Mouse (Mus musculus) MEL (cell line): ENCODE measurements around the gene Hcn2. TPM values are rescaled to one million over a fixed set of nuclear protein-coding genes. Genes with fewer than 3 reads are reported as not detected.

ENCODE experiments used
- DNase-seq: peaks from one replicate; pipeline ENCODE4 v3.0.0; 2011; ENCODE audit warnings: low read depth, low spot score
- H3K27ac ChIP-seq: 2 replicates; pipeline ENCODE4 v1.5.1; 2012; ENCODE audit warnings: low read depth, mild to moderate bottlenecking, control low read depth, low read length, moderate library complexity; ENCODE audit not compliant: control insufficient read depth
- H3K27me3 ChIP-seq, 2 experiments: fragments of 150-350 bp in 1 of 2; sonication (generic) in 1 of 2; 2 replicates each; pipeline ENCODE4 v1.6.1; 2012; ENCODE audit warnings: low read length in 2 of 2, mild to moderate bottlenecking in 2 of 2, improper control_type of control experiment in 1 of 2, moderate library complexity in 1 of 2; ENCODE audit not compliant: insufficient read depth in 2 of 2, control insufficient read depth in 1 of 2
- H3K36me3 ChIP-seq, 2 experiments: 2 replicates each; pipeline ENCODE4 v1.6.1; 2012 to 2014; ENCODE audit warnings: low read length in 2 of 2, improper control_type of control experiment in 1 of 2, inconsistent platforms in 1 of 2, mild to moderate bottlenecking in 1 of 2; ENCODE audit not compliant: insufficient read depth in 2 of 2, control insufficient read depth in 1 of 2
- H3K4me1 ChIP-seq, 2 experiments: fragments of 150-350 bp in 1 of 2; sonication (generic) in 1 of 2; 2 replicates each; pipeline ENCODE4 v1.6.1; 2012; ENCODE audit warnings: low read length in 2 of 2, improper control_type of control experiment in 1 of 2, mild to moderate bottlenecking in 1 of 2; ENCODE audit not compliant: insufficient read depth in 2 of 2, control insufficient read depth in 1 of 2
- H3K4me3 ChIP-seq, 2 experiments: fragments of 150-350 bp in 1 of 2; sonication (generic) in 1 of 2; 2 replicates each; pipeline ENCODE4 v1.5.1; 2012; ENCODE audit warnings: low read depth in 2 of 2, low read length in 2 of 2, mild to moderate bottlenecking in 2 of 2, moderate library complexity in 2 of 2, control low read depth in 1 of 2, improper control_type of control experiment in 1 of 2; ENCODE audit not compliant: control insufficient read depth in 1 of 2, insufficient read depth in 1 of 2
- H3K79me2 ChIP-seq: 2 replicates; pipeline ENCODE4 v1.6.1; 2012; ENCODE audit warnings: mild to moderate bottlenecking, low read length, moderate library complexity; ENCODE audit not compliant: control insufficient read depth, poor library complexity, insufficient read depth
- H3K9ac ChIP-seq: 2 replicates; pipeline ENCODE4 v1.6.1; 2012; ENCODE audit warnings: low read depth, mild to moderate bottlenecking, control low read depth, low read length, moderate library complexity; ENCODE audit not compliant: control insufficient read depth, poor library complexity, severe bottlenecking
- H3K9me3 ChIP-seq: fragments of 150-350 bp; sonication (generic); replicated peaks from 2 replicates; pipeline ENCODE4 v1.6.1; 2012; ENCODE audit warnings: mild to moderate bottlenecking, low read length, improper control_type of control experiment, moderate library complexity; ENCODE audit not compliant: insufficient read depth
- CHD1 ChIP-seq: IDR thresholded peaks from 2 replicates; pipeline ENCODE4 v1.6.1; 2012; ENCODE audit warnings: low read depth, mild to moderate bottlenecking, inconsistent platforms, low read length, improper control_type of control experiment
- CHD2 ChIP-seq: IDR thresholded peaks from 2 replicates; pipeline ENCODE4 v1.6.1; 2011; ENCODE audit warnings: low read length, improper control_type of control experiment
- CTCF ChIP-seq, 3 experiments: IDR thresholded peaks in 2 of 3; conservative IDR thresholded peaks in 1 of 3; 2 replicates each; pipeline ENCODE4 v1.5.1; 2011 to 2012; ENCODE audit warnings: low read length in 3 of 3, low read depth in 2 of 3, mild to moderate bottlenecking in 2 of 3, improper control_type of control experiment in 1 of 3, inconsistent platforms in 1 of 3, mixed read lengths in 1 of 3, moderate library complexity in 1 of 3; ENCODE audit not compliant: control insufficient read depth in 1 of 3, insufficient read depth in 1 of 3, poor library complexity in 1 of 3, severe bottlenecking in 1 of 3
- E2F4 ChIP-seq: IDR thresholded peaks from 2 replicates; pipeline ENCODE4 v1.6.1; 2011; ENCODE audit warnings: low read depth, low read length, improper control_type of control experiment, borderline replicate concordance
- ELF1 ChIP-seq: IDR thresholded peaks from 2 replicates; pipeline ENCODE4 v1.6.1; 2014; ENCODE audit warnings: low read depth, mild to moderate bottlenecking, inconsistent platforms, low read length, improper control_type of control experiment, moderate library complexity
- EP300 ChIP-seq, 2 experiments: IDR thresholded peaks; 2 replicates each; pipeline ENCODE4 v1.6.1; 2011; ENCODE audit warnings: improper control_type of control experiment in 2 of 2, low read length in 2 of 2, low read depth in 1 of 2, mild to moderate bottlenecking in 1 of 2
- ETS1 ChIP-seq: IDR thresholded peaks from 2 replicates; pipeline ENCODE4 v1.6.1; 2012; ENCODE audit warnings: low read depth, mild to moderate bottlenecking, inconsistent platforms, low read length, improper control_type of control experiment, moderate library complexity
- GABPA ChIP-seq: IDR thresholded peaks from 2 replicates; pipeline ENCODE4 v1.6.1; 2012; ENCODE audit warnings: low read depth, mild to moderate bottlenecking, inconsistent platforms, low read length, improper control_type of control experiment, moderate library complexity
- GATA1 ChIP-seq: IDR thresholded peaks from 2 replicates; pipeline ENCODE4 v1.6.1; 2011; ENCODE audit warnings: low read depth, low read length, improper control_type of control experiment
- HCFC1 ChIP-seq: IDR thresholded peaks from 2 replicates; pipeline ENCODE4 v1.6.1; 2012; ENCODE audit warnings: low read depth, mild to moderate bottlenecking, inconsistent platforms, low read length, improper control_type of control experiment, moderate library complexity
- JUND ChIP-seq: IDR thresholded peaks from 2 replicates; pipeline ENCODE4 v1.6.1; 2011; ENCODE audit warnings: low read depth, mild to moderate bottlenecking, improper control_type of control experiment, low read length
- KAT2A ChIP-seq: conservative IDR thresholded peaks from 2 replicates; pipeline ENCODE4 v1.6.1; 2012; ENCODE audit warnings: low read depth, low read length, improper control_type of control experiment, inconsistent platforms
- MAFK ChIP-seq: IDR thresholded peaks from 2 replicates; pipeline ENCODE4 v1.6.1; 2011; ENCODE audit warnings: low read depth, mild to moderate bottlenecking, low read length, improper control_type of control experiment, borderline replicate concordance
- MAX ChIP-seq: IDR thresholded peaks from 2 replicates; pipeline ENCODE4 v1.6.1; 2011; ENCODE audit warnings: low read length, improper control_type of control experiment
- MAZ ChIP-seq: IDR thresholded peaks from 2 replicates; pipeline ENCODE4 v1.6.1; 2012; ENCODE audit warnings: low read depth, mild to moderate bottlenecking, inconsistent platforms, low read length, improper control_type of control experiment
- MEF2A ChIP-seq: IDR thresholded peaks from 2 replicates; pipeline ENCODE4 v1.6.1; 2014; ENCODE audit warnings: low read depth, mild to moderate bottlenecking, inconsistent platforms, low read length, improper control_type of control experiment; ENCODE audit not compliant: poor library complexity, insufficient replicate concordance, severe bottlenecking; ENCODE audit errors: extremely low read depth
- MXI1 ChIP-seq: IDR thresholded peaks from 2 replicates; pipeline ENCODE4 v1.6.1; 2011; ENCODE audit warnings: mild to moderate bottlenecking, low read depth, low read length, improper control_type of control experiment
- MYB ChIP-seq: IDR thresholded peaks from 2 replicates; pipeline ENCODE4 v1.6.1; 2011; ENCODE audit warnings: mild to moderate bottlenecking, low read depth, low read length, improper control_type of control experiment
- MYC ChIP-seq: IDR thresholded peaks from 2 replicates; pipeline ENCODE4 v1.6.1; 2011; ENCODE audit warnings: low read depth, mild to moderate bottlenecking, low read length, improper control_type of control experiment, moderate library complexity
- NELFE ChIP-seq: IDR thresholded peaks from 2 replicates; pipeline ENCODE4 v1.6.1; 2011; ENCODE audit warnings: low read depth, low read length, improper control_type of control experiment
- NRF1 ChIP-seq: IDR thresholded peaks from 2 replicates; pipeline ENCODE4 v1.6.1; 2014; ENCODE audit warnings: low read depth, mild to moderate bottlenecking, inconsistent platforms, low read length, improper control_type of control experiment, moderate library complexity; ENCODE audit not compliant: poor library complexity, insufficient read depth, severe bottlenecking
- POLR2A ChIP-seq, 2 experiments: IDR thresholded peaks; 2 replicates each; pipeline ENCODE4 v1.6.1; 2011 to 2012; ENCODE audit warnings: low read length in 2 of 2, mild to moderate bottlenecking in 2 of 2, control low read depth in 1 of 2, improper control_type of control experiment in 1 of 2, low read depth in 1 of 2, moderate library complexity in 1 of 2; ENCODE audit not compliant: control insufficient read depth in 1 of 2, insufficient read depth in 1 of 2, poor library complexity in 1 of 2
- POLR2AphosphoS2 ChIP-seq: IDR thresholded peaks from 2 replicates; pipeline ENCODE4 v1.6.1; 2011; ENCODE audit warnings: low read length, improper control_type of control experiment
- RAD21 ChIP-seq: IDR thresholded peaks from 2 replicates; pipeline ENCODE4 v1.6.1; 2011; ENCODE audit warnings: mild to moderate bottlenecking, low read depth, low read length, improper control_type of control experiment
- RCOR1 ChIP-seq: IDR thresholded peaks from 2 replicates; pipeline ENCODE4 v1.6.1; 2012; ENCODE audit warnings: low read depth, mild to moderate bottlenecking, inconsistent platforms, low read length, improper control_type of control experiment
- SIN3A ChIP-seq: IDR thresholded peaks from 2 replicates; pipeline ENCODE4 v1.6.1; 2012; ENCODE audit warnings: low read length, improper control_type of control experiment, inconsistent platforms
- SMC3 ChIP-seq: IDR thresholded peaks from 2 replicates; pipeline ENCODE4 v1.6.1; 2011; ENCODE audit warnings: low read depth, low read length, improper control_type of control experiment
- TAL1 ChIP-seq: IDR thresholded peaks from 2 replicates; pipeline ENCODE4 v1.6.1; 2012; ENCODE audit warnings: mild to moderate bottlenecking, inconsistent platforms, low read length, moderate library complexity, mixed read lengths
- TBP ChIP-seq: IDR thresholded peaks from 2 replicates; pipeline ENCODE4 v1.8.0; 2011; ENCODE audit warnings: low read depth, low read length, improper control_type of control experiment
- TCF12 ChIP-seq: IDR thresholded peaks from 2 replicates; pipeline ENCODE4 v1.6.1; 2014; ENCODE audit warnings: low read depth, mild to moderate bottlenecking, inconsistent platforms, low read length, improper control_type of control experiment, moderate library complexity
- UBTF ChIP-seq: IDR thresholded peaks from 2 replicates; pipeline ENCODE4 v1.6.1; 2012; ENCODE audit warnings: low read depth, mild to moderate bottlenecking, inconsistent platforms, low read length, improper control_type of control experiment, moderate library complexity, borderline replicate concordance; ENCODE audit not compliant: insufficient read depth
- USF1 ChIP-seq: IDR thresholded peaks from 2 replicates; pipeline ENCODE4 v1.6.1; 2014; ENCODE audit warnings: low read depth, mild to moderate bottlenecking, inconsistent platforms, low read length, improper control_type of control experiment, moderate library complexity
- USF2 ChIP-seq, 2 experiments: IDR thresholded peaks; 2 replicates each; pipeline ENCODE4 v1.6.1; 2011 to 2012; ENCODE audit warnings: improper control_type of control experiment in 2 of 2, low read length in 2 of 2, borderline replicate concordance in 1 of 2, inconsistent platforms in 1 of 2, low read depth in 1 of 2, mild to moderate bottlenecking in 1 of 2; ENCODE audit not compliant: insufficient read depth in 1 of 2
- ZKSCAN1 ChIP-seq: IDR thresholded peaks from 2 replicates; pipeline ENCODE4 v1.6.1; 2012; ENCODE audit warnings: low read depth, mild to moderate bottlenecking, inconsistent platforms, low read length, improper control_type of control experiment, moderate library complexity
- ZMIZ1 ChIP-seq: IDR thresholded peaks from 2 replicates; pipeline ENCODE4 v1.6.1; 2012; ENCODE audit warnings: low read depth, mild to moderate bottlenecking, inconsistent platforms, low read length, improper control_type of control experiment, moderate library complexity
- ZNF384 ChIP-seq: IDR thresholded peaks from 2 replicates; pipeline ENCODE4 v1.6.1; 2012; ENCODE audit warnings: low read depth, mild to moderate bottlenecking, inconsistent platforms, low read length, improper control_type of control experiment
- polyA plus RNA-seq, 2 experiments: library from polyadenylated mRNA; stranded (reverse) in 1 of 2; unstranded in 1 of 2; fragments of >175 nt in 1 of 2; fragments of >200 nt in 1 of 2; gene quantifications; 2 replicates each; pipeline versions ENCODE4 v1.2.1 to v1.2.4; 2012; ENCODE audit warnings: low replicate concordance in 2 of 2, low read depth in 1 of 2; ENCODE audit not compliant: insufficient read length in 2 of 2, insufficient read depth in 1 of 2, missing spikeins in 1 of 2
- total RNA-seq: library from RNA; depleted of rRNA; stranded (reverse); fragments of 300-350 nt; gene quantifications from 2 replicates; pipeline ENCODE4 v1.2.3, GENCODE M21; 2012

Gene Hcn2
- total and polyA plus RNA-seq, 3 experiments: 0.42 to 1.6 TPM; not detected in 1

DNA sequence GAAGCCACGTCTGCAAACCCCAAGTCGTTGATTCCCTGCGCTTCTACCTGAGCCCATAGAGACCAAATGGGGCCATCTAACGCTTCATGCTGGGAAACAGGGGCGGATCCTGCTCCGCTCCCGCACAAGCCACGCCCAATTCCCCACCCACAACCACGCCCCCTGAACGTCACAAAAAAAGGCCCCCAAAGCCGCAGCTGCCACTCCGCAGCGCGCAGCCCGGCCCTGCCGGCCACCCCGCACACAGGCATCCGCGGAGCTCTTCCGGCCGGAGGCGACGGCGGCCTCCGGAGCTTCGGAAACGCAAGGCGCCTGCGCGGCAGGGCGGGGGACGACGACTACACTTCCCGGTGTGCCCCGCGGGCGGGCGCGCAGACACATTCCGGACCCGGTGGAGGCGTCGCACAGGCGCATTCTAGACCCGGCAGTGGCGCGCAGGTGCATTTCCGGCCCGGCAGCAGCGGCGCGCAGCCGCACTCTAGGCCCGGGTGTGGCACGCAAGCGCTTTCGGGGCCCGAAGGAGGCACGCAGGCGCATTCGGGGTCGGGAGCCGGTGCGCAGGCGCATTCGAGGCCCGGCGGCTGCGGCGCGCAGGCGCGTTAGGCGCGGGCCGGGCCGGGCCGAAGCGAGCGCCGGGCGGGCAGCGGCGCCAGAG, 34.7 kb upstream of the Hcn2 start, which contains the start of gene Cdc34:
Gene Cdc34 (plus strand): TSS at position 605 of the 655 bp plus-strand sequence.
- H3K36me3 ChIP-seq: peaks cover 3 to 4% of the 10 kb centered on the region in 2 experiments; a peak in 2 of 4 replicates
- peak within 1 kb of the TSS; percentile 59 for H3K27ac ChIP-seq
- peak within 1 kb of the TSS; percentile 96 for H3K9ac ChIP-seq
- no peaks in the 10 kb centered on the region for H3K27me3 ChIP-seq
- peak; percentile 99 for DNase-seq
- peaks cover 6 to 19% of the 10 kb centered on the region in 2 experiments; a peak in 3 of 4 replicates for H3K4me1 ChIP-seq
- H3K79me2 ChIP-seq: peaks cover 32% of the 10 kb centered on the region
- no peaks in the 10 kb centered on the region for H3K9me3 ChIP-seq
- H3K4me3 ChIP-seq: peak within 1 kb of the TSS; percentile 96 to 98
- TF ChIP-seq TAL1 (no peak), POLR2A (IDR thresholded peaks at IDR 0.05; ENCODE audit: control insufficient read depth in 1 of 2, insufficient read depth in 1 of 2, low read depth in 1 of 2, low read length in 2 of 2, poor library complexity in 1 of 2) (peak; percentile 59 to 85; a peak in 3 of 4 replicates), JUND (no peak), RCOR1 (0 out of 2 replicates have a peak, but pooled peaks have one; percentile 14), ZMIZ1 (peak; percentile 70; the same call in 1 of the 2 replicates), EP300 (IDR thresholded peaks at IDR 0.05; ENCODE audit: low read depth in 1 of 2, low read length in 2 of 2) (peak in 1 of 2 experiments; percentile 7; a peak in 1 of 4 replicates), MYB (no peak), ELF1 (peak; percentile 97), MEF2A (peak; percentile 49; the same call in 1 of the 2 replicates), HCFC1 (peak; percentile 98), TCF12 (peak; percentile 64), MAZ (peak; percentile 93), MYC (0 out of 2 replicates have a peak, but pooled peaks have one; percentile 69), MAFK (no peak), RAD21 (no peak), NELFE (peak; percentile 91), SIN3A (peak; percentile 78), CHD2 (no peak), MAX (no peak; the same call in 1 of the 2 replicates), ZKSCAN1 (no peak), GABPA (no peak), ETS1 (peak; percentile 26; the same call in 1 of the 2 replicates), CHD1 (no peak), USF2 (IDR thresholded peaks at IDR 0.05; ENCODE audit: borderline replicate concordance in 1 of 2, insufficient read depth in 1 of 2, low read depth in 1 of 2, low read length in 2 of 2) (no peak), KAT2A (peak; percentile 98), UBTF (no peak), GATA1 (no peak), NRF1 (peak; percentile 90), SMC3 (no peak), POLR2AphosphoS2 (peak; percentile 77; the same call in 1 of the 2 replicates), TBP (0 out of 2 replicates have a peak, but pooled peaks have one; percentile 6), ZNF384 (no peak; the same call in 1 of the 2 replicates), MXI1 (peak; percentile 83), USF1 (peak; percentile 39), CTCF (IDR thresholded peaks at IDR 0.05 in 2 of 3, conservative IDR thresholded peaks at IDR 0.05 in 1 of 3; ENCODE audit: control insufficient read depth in 1 of 3, insufficient read depth in 1 of 3, low read depth in 2 of 3, low read length in 3 of 3, poor library complexity in 1 of 3, severe bottlenecking in 1 of 3) (no peak), E2F4 (no peak)
